Mouse (Mus musculus) spleen, postnatal 4 days (tissue): ENCODE measurements at regions not wholly inside any gene's neighbourhood (a gene's known extent, or its start where the extent isn't known, plus 50 kb on each side); places are given as distances from the start of the nearest gene placed in this dataset.

Source experiments
- DNase-seq, 2 experiments: peaks; one replicate each; pipeline ENCODE4 v3.0.0; 2022; ENCODE audit warnings: low spot score in 2 of 2

GRCm38 (mm10) chr6:111883946-111884345 lies 389.6 kb upstream of the Lmcd1 start:
- DNase-seq, result no peak

DNA sequence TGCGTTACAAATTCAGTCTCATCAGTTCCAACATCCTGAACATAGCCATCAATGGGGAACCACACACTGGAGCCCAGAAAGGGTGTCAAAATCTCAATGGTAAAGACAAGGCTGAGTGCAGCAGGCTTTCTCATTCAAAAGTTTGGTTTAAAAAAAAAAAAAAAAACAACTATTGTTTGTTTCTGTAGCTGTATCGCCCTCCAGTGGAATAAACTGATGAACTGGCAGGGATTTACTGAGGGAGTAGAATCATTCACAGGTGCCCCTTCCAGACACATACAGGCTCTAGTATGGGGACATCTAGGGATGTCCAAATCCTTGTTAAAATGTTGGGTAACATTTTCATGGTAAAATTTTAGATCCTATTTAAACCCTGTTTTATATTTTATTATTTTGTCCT lies 361.6 kb upstream of the Lmcd1 start:
- no peak for DNase-seq

DNA sequence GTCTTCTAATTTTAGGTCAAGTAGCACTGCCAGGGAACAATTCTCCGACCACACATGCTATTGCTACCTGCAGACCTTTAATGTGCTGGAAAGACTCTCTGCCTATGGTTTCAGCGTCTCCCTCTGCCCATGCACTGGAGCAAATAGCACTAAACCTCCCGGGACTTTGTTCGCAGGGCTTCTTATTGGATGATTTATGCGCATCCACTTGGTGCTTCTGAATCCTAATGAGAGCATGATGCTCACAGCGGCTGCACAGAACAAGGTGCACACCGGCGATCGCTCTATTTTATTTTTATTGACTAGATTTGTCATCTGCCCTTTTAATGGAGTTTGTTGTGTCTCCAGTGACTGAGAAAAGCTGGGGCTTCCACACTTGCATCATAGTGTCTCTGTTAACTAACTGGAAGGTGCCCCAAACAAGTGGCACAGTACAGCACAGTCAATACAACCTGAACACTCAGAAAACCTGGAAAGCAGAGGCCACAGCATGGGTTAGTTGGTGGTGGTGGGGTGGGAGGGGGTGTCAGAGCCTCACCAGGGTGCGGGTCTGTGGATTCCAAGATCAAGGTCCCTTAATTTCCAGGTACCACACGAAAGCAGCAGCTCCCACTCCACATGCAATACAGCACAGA lies 359.7 kb upstream of the Lmcd1 start:
- DNase-seq, result no peak

GRCm38 (mm10) chr6:111917248-111917721 lies 356.3 kb upstream of the Lmcd1 start:
- DNase-seq, result no peak

- DNase-seq, result no peak
Measured at GRCm38 (mm10) chr6:111917868-111918597, 355.5 kb upstream of the Lmcd1 start.

DNA sequence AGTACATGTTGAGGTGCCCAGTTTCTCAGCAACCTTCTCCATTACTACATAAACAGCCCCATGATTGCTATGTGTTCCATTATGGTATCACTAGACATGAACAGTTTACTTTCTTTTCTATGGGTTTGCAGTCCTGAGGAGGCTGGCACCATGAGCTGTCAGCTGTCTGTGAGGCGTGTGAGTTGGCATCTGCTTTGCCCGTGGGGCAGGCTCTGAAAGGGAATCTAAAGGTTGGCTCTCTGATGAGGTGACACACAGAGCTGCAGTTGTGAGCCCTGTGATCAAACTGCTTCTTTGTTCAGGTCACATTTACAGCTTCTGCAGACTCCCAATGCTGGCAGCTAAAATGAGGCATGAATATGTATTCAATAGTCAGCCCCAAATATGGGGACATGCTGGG lies 341.0 kb upstream of the Lmcd1 start:
- DNase-seq, result no peak

DNA sequence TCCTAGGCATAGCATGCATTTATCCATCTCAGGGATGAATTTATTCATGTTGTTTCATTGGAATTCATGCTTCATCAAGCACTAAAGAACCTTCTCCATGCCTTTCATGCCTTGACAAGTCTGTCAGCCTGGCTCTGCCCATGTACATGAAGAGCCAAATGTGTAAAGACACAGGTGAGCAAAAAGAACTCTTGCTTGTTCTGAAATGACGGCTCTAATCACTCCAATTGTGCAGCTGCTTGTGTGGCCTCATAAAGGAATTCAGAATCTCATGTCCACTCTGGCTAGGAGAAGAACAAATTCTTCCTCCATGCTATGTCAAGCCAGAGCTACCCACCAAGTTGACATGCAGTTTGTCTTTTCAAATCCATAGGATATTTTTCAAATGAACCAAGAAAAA lies 319.2 kb upstream of the Lmcd1 start:
- DNase-seq, result no peak

GRCm38 (mm10) chr6:111965766-111966165 lies 307.8 kb upstream of the Lmcd1 start:
- DNase-seq, result no peak

DNA sequence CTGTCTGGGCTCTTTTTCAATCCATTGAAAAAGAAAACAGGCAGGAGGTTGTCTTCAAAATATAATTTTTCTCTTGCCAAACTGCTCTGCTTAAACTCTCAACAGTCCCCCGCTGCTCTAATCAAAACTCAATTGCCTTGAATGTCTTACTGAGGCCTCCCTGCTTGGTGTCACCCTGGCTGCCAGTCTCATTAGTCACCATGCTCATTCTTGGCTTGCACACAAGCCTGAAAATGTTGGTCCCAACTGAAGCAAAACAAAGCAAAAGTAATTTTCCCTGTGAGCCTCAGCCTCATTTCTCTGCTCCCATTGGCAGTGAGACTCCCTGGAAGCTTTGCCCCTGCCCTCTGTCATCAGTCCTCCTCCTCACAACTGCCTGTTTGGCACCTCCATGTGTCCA lies 288.1 kb upstream of the Lmcd1 start:
- no peak for DNase-seq

- no peak for DNase-seq
Measured at GRCm38 (mm10) chr6:111995823-111996222, 277.7 kb upstream of the Lmcd1 start.

DNA sequence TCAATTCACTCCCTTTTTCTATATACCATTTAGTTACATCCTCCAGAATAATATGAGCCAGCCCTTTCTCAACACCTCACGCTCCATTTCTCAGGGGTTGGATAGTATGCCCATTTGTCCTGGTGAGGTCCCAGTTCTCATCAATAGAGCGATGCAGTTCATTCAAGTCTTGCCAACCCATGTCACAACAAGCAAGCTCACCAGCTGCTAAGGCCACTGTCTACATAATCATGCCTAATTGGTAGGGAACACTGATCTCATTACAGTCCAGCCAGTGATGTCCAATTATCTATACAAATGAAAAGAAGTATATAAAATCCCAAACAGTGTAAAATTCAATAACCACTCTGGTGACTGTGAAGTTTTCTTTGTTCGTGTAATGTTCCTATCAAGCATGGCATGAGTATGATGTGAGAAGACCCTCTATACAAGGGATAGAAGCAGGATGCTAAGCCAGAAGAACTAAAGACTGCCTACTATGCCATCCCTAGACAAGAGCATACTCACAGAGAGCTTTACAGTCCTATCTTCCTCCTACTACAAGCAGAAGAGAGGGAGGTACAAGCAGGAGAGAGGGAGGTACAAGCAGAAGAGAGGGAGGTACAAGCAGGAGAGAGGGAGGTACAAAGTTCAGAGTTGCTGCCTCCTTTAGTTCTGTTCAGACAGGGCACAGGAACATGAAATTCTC lies 269.6 kb upstream of the Lmcd1 start:
- no peak for DNase-seq

DNA sequence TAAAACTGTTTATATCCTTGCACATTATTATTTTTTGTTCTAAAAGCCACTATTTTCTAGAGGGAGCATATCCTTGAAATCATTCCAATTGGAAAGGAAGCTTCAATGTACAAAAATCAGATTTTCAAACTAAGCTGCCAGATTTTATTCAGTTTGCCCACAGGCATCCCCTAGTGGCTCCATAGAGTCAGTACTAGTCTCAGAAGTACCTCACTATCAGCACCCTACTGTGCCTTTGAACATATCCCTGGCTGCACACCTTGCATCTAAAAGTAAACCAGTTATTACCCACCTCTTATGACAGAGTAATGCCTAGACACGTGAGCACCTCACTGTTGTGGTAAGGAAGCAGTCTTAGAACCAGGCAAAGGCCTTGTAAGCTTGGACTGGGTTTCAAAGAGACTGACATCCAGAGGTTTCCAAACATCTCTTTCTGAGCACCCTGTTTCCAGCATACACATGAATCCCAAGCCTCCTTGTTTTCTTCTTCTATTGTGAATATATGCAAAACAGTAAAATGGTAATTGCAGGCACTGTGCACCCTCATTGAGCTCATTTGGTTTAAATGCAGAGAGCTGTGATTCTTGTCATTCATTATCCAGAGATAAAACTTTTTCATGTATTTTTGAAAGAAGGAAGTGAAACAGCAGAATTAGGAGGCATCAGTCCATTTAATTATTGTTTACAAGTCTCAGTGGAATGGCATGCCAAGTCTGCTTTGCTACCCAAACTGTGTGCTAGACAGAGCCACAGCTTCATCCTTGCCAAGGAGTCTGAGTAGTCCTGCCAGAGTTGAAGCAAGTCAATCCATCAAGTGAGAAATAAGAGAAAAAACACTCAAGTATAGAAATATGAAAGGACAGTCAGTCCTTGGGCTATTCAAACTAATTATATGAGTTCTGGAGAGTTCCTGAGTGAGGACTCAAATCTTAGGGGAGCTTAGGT lies 247.0 kb upstream of the Lmcd1 start:
- DNase-seq, result no peak

DNA sequence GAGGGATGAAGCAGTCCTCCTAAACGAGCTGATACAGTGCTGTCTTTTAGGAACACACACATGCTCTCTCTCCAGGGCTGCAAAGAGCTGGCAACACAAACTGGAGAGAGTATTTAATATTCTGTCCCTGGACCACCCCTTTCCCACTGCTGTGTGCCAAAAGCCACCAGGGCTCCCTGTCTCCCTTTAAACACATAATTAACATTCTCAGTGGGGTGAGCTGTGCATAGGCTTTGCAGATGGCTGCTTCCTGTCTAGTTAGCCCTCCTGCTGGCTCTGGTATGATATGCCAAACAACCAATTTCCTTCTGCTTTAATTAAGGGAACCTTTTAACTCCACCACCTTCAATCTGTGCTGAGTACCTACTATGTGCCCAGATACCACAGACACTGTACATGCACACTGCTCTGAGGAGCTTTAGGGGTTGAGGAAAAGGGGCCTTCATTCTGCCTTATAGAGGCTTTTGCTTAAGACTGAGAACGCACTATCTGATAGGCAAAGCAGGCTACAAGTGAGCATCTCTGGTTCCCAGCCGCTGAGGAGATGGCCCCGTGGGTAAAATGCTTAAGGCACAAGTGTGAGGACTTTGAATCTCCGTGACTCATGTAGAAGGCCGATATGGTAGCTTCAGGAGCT lies 222.9 kb upstream of the Lmcd1 start:
- DNase-seq, result no peak

- DNase-seq, result no peak
Measured at GRCm38 (mm10) chr6:112052193-112052592, 221.4 kb upstream of the Lmcd1 start.

DNA sequence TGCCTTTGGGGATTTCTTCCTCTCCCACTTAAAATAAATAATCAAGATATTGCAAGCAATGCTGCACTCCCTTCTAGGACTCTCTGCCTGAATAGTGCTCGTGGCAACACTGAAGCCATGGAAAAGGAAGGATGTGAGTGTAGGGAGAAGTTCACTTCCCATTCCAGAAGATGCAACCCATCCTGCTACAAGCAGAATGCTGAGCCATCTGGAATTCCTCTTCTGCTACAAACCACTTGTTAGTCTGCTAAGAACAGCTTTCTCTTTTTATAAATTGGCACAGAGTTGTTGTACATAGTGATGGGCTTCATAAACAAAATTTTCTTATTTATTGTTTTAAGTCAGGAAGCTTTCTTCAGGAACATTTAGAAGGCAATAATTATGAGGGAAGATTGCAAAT lies 215.7 kb upstream of the Lmcd1 start:
- DNase-seq, result no peak

DNA sequence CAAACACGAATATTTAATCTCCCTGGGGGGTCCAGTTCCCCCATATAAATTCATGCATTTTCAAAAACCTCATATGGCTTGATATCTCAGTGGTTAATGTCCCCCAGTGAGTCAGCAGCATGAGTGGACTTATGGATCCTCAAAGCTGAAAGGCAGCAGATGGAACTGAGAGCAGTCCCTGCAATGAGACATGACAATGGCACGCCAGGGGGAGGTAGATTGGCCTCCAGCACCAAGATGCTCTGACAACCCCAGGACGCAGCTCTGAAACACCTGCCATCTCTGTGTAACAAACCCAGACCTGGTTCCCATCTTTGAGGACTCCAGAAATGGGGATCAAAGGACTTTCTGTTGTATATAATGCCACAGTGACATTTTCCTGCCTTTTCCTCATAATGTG lies 210.6 kb upstream of the Lmcd1 start:
- no peak for DNase-seq

DNA sequence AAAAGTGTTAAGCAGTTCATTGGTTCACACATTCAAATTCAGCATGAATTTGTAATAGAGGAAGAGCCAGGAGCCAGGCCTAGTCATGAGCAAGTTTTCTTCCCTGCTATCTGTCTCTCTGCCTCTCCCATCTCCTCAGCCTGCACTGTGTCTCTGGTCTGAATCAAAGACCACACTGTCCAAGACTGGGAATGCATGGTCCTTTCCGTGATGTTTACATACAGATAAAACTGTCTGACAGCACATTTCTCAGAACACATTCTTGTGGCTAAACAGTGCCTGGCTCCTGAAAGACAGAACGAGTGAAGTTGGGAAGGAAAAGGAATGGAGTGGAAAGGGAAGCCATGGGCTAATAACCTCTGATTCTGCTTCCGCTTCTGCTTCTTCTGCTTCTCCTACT lies 183.0 kb upstream of the Lmcd1 start:
- DNase-seq, result no peak

- no peak for DNase-seq
Measured at GRCm38 (mm10) chr6:112091125-112091763, 182.3 kb upstream of the Lmcd1 start.

GRCm38 (mm10) chr6:112093300-112093699 lies 180.3 kb upstream of the Lmcd1 start:
- DNase-seq, result no peak

- no peak for DNase-seq
Measured at GRCm38 (mm10) chr6:112097699-112098098, 175.9 kb upstream of the Lmcd1 start.

- no peak for DNase-seq
Measured at GRCm38 (mm10) chr6:112108651-112109050, 164.9 kb upstream of the Lmcd1 start.
